Mouse (Mus musculus) stomach, postnatal 0 days (tissue): Measurements from ENCODE around the gene Cep104. TPM values are rescaled to one million over a fixed set of nuclear protein-coding genes. Genes with fewer than 3 reads are reported as not detected.

ENCODE experiments used
- ATAC-seq: fragments of 200-750 bp; cut with Nextera tagmentation; 2 replicates; pipeline ENCODE4 v1.8.0; 2017; ENCODE audit not compliant: low FRiP score, low TSS enrichment
- DNase-seq: peaks from one replicate; pipeline ENCODE4 v3.0.0-alpha.2; 2016; ENCODE audit warnings: low spot score
- H3K27ac ChIP-seq: fragments of 300-500 bp; sonication (generic); replicated peaks from 2 replicates; pipeline ENCODE4 v1.5.1; 2014; ENCODE audit warnings: mild to moderate bottlenecking, control low read depth
- H3K27me3 ChIP-seq: fragments of 300-500 bp; sonication (generic); 2 replicates; pipeline ENCODE4 v1.6.1; 2014; ENCODE audit warnings: low read length; ENCODE audit not compliant: control insufficient read depth, insufficient read depth
- H3K36me3 ChIP-seq: fragments of 300-500 bp; sonication (generic); 2 replicates; pipeline ENCODE4 v1.6.1; 2014; ENCODE audit warnings: low read length, mixed read lengths; ENCODE audit not compliant: control insufficient read depth, insufficient read depth
- H3K4me1 ChIP-seq: fragments of 300-500 bp; sonication (generic); replicated peaks from 2 replicates; pipeline ENCODE4 v1.6.1; 2014; ENCODE audit warnings: antibody characterized with exemption; ENCODE audit not compliant: control insufficient read depth, insufficient read depth
- H3K4me2 ChIP-seq: fragments of 300-500 bp; sonication (generic); replicated peaks from 2 replicates; pipeline ENCODE4 v1.6.1; 2014; ENCODE audit warnings: low read depth, mild to moderate bottlenecking, control low read depth, moderate library complexity
- H3K4me3 ChIP-seq: fragments of 300-500 bp; sonication (generic); 2 replicates; pipeline ENCODE4 v1.5.1; 2014; ENCODE audit warnings: low read depth, low read length, control low read depth
- H3K9ac ChIP-seq: fragments of 300-500 bp; sonication (generic); 2 replicates; pipeline ENCODE4 v1.6.1; 2014; ENCODE audit warnings: mild to moderate bottlenecking, low read length, control low read depth, mixed read lengths
- H3K9me3 ChIP-seq: fragments of 300-500 bp; sonication (generic); 2 replicates; pipeline ENCODE4 v1.6.1; 2016; ENCODE audit warnings: low read length; ENCODE audit not compliant: control insufficient read depth
- CTCF ChIP-seq: IDR thresholded peaks from 2 replicates; pipeline ENCODE4 v1.5.1; 2016; ENCODE audit warnings: antibody characterized with exemption, low read depth, mild to moderate bottlenecking, moderate library complexity
- EP300 ChIP-seq: optimal IDR thresholded peaks from 2 replicates; pipeline ENCODE3; 2016; ENCODE audit warnings: antibody characterized with exemption
- WGBS: fragments of 180-500 bp; shearing (Covaris S2); extraction: QIAGEN DNeasy Blood & Tissue Kit; methylation state at CpG from one replicate; pipeline ENCODE4 v1.1.7; 2014; 5-methylcytosine and 5-hydroxymethylcytosine counted together
- polyA plus RNA-seq: library from polyadenylated mRNA; unstranded; fragments of >200 nt; fragmentation: Nextera tagmentation; extraction: Ambion mirVana; gene quantifications from 2 replicates; pipeline ENCODE4 v1.2.1, GENCODE M21; 2015

Gene Cep104
- 4.6 and 4.9 TPM in 2 replicates for polyA plus RNA-seq

- no peak for TF ChIP-seq EP300
- TF ChIP-seq CTCF, result 0 out of 2 replicates have a peak, but pooled peaks have one; percentile 3
- H3K36me3 ChIP-seq, result no peaks in the 10 kb centered on the region; the same call in 1 of the 2 replicates
- 1% methylated on average over 68 of the region's 68 CpGs for WGBS
Measured at GRCm38 (mm10) chr4:153974431-153975291, at the start of gene Cep104, which contains the start of gene Dffb. Gene Cep104, plus strand, starts transcription at chr4:153975194. Gene Dffb, minus strand, starts transcription at chr4:153975126.

DNA sequence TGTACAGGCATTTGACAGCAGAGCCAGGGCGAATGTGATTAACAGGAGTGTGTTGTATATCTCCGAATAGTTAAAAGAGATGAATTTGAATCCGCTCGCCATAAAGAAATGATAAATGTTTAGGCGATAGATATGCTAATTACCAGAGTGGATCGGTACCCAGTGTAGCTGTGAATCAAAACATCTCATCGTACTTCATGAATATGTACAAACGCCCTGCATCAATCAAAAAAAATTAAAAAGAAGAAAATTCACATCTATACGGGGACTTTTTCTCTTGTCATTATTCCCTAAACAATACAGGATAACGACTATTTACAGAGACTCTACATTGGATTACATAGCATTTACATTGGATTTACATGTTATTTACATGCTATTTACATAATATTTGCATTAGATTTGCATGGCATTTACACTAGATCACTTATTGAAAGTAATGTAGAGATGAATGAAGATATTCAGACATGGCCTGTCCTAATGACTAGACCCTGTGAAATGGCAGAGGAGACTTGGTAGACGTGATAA, 46.2 kb upstream of the Cep104 start:
- H3K9me3 ChIP-seq, result no peaks in the 10 kb centered on the region
- no peak for DNase-seq
- no peak for TF ChIP-seq CTCF
- TF ChIP-seq EP300, result no peak
- no peak overlapping the region for H3K27ac ChIP-seq
- H3K4me3 ChIP-seq, result no peak overlapping the region
- no peaks in the 10 kb centered on the region for H3K36me3 ChIP-seq
- 83% methylated on average over 11 of the region's 11 CpGs for WGBS
- H3K9ac ChIP-seq, result no peak overlapping the region
- no peak for ATAC-seq
- no peaks in the 10 kb centered on the region for H3K27me3 ChIP-seq
- H3K4me2 ChIP-seq, result no peak overlapping the region
- H3K4me1 ChIP-seq, result no peaks in the 10 kb centered on the region

More at GRCm38 (mm10) chr4:153974431-153975291, at the start of gene Cep104, which contains the start of gene Dffb:
- H3K4me3 ChIP-seq, result peak within 1 kb of the TSS; percentile 97
- no peaks in the 10 kb centered on the region for H3K9me3 ChIP-seq
- no peaks in the 10 kb centered on the region for H3K4me1 ChIP-seq
- H3K4me2 ChIP-seq, result peak within 1 kb of the TSS; percentile 91
- H3K9ac ChIP-seq, result peak within 1 kb of the TSS; percentile 91
- H3K27ac ChIP-seq, result peak within 1 kb of the TSS; percentile 63
- ATAC-seq (peak; percentile 96), DNase-seq (peak; percentile 95)
- H3K27me3 ChIP-seq, result no peaks in the 10 kb centered on the region

DNA sequence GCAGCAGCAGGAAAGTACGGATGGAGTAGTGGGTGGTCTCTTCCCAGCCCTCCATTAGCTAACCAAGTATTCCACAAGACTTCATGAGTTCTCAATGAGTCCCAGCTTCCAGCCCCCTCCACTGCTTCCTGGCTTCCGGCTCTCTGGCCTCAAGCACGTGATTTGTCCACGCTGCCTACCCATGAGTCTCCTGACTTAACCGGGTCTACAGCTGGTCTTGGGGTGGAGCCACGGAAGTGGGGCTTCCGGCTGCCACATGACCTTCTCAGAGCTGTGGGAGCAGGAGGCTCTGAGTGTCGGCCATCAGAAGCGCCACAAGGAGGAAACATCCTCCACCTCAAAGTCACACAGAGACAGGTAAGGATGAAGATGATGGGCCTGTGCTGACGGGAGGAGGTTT, 45.6 kb upstream of the Cep104 start:
- Histone ChIP-seq H3K27ac (no peak overlapping the region), H3K27me3 (no peaks in the 10 kb centered on the region), H3K4me2 (no peak overlapping the region), H3K4me1 (no peaks in the 10 kb centered on the region), H3K36me3 (no peaks in the 10 kb centered on the region), H3K4me3 (no peak overlapping the region), H3K9ac (no peak overlapping the region), H3K9me3 (no peaks in the 10 kb centered on the region)
- WGBS, result 60% methylated on average over 10 of the region's 10 CpGs
- DNase-seq (no peak), ATAC-seq (no peak)
- no peak for TF ChIP-seq CTCF
- TF ChIP-seq EP300, result no peak

GRCm38 (mm10) chr4:153929921-153930320, 45.1 kb upstream of the Cep104 start:
- Histone ChIP-seq H3K36me3 (no peaks in the 10 kb centered on the region), H3K4me1 (no peaks in the 10 kb centered on the region), H3K4me2 (no peak overlapping the region), H3K27me3 (no peaks in the 10 kb centered on the region), H3K9me3 (no peaks in the 10 kb centered on the region), H3K4me3 (no peak overlapping the region), H3K27ac (no peak overlapping the region), H3K9ac (no peak overlapping the region)
- no peak for DNase-seq
- ATAC-seq, result no peak; the same call in 1 of the 2 replicates
- TF ChIP-seq EP300 (no peak), CTCF (no peak)
- WGBS, result 65% methylated on average over 4 of the region's 4 CpGs

GRCm38 (mm10) chr4:153943243-153943642, 31.8 kb upstream of the Cep104 start:
- WGBS, result 52% methylated on average over 4 of the region's 4 CpGs
- no peak for ATAC-seq

DNA sequence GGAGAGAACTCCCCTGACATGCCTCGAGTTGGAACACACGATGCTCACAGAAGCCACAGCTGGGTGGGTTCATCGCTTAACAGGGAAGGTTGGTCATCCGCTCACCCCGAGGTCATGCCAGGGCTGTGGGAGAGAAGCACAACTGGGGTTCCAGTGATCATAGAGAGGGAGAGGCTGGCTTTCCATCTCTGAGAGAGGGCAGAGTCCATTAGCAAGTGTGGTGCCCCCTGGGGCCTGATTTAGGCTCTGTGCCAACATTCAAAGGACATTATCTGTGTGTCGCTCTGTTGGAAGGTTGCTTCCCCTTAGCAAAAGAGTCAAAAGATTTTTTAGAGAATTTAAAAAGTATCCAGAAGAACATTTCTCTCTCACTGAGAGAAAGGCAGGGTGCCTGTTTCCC, 30.7 kb upstream of the Cep104 start:
- 49% methylated on average over 6 of the region's 6 CpGs for WGBS
- Histone ChIP-seq H3K9me3 (no peaks in the 10 kb centered on the region), H3K36me3 (no peaks in the 10 kb centered on the region), H3K4me2 (no peak overlapping the region), H3K9ac (no peak overlapping the region), H3K27ac (no peak overlapping the region), H3K27me3 (no peaks in the 10 kb centered on the region), H3K4me1 (no peaks in the 10 kb centered on the region), H3K4me3 (no peak overlapping the region)
- TF ChIP-seq CTCF, result no peak
- TF ChIP-seq EP300, result no peak
- DNase-seq (no peak), ATAC-seq (no peak)

More at GRCm38 (mm10) chr4:153943243-153943642, 31.8 kb upstream of the Cep104 start:
- H3K27me3 ChIP-seq, result no peaks in the 10 kb centered on the region
- no peak overlapping the region for H3K4me2 ChIP-seq
- H3K9me3 ChIP-seq, result no peaks in the 10 kb centered on the region
- peak; percentile 54 for DNase-seq
- H3K4me1 ChIP-seq, result no peaks in the 10 kb centered on the region
- no peak overlapping the region for H3K9ac ChIP-seq
- no peak for TF ChIP-seq EP300
- TF ChIP-seq CTCF, result peak; percentile 79
- H3K4me3 ChIP-seq, result no peak overlapping the region
- no peak overlapping the region for H3K27ac ChIP-seq
- no peaks in the 10 kb centered on the region for H3K36me3 ChIP-seq
